Mouse (Mus musculus) layer of hippocampus, postnatal 14 days (tissue): ENCODE measurements around the gene Fry. TPM values are rescaled to one million over a fixed set of nuclear protein-coding genes. Genes with fewer than 3 reads are reported as not detected.

Experiments used
- DNase-seq, 2 experiments: peaks; one replicate each; pipeline ENCODE4 v3.0.0; 2021 to 2022; ENCODE audit warnings: low spot score in 2 of 2, mixed read lengths in 1 of 2
- total RNA-seq, 2 experiments: library from RNA; stranded (reverse); gene quantifications; 2 replicates each; pipeline ENCODE4 v1.2.3; 2021

Gene Fry
- total RNA-seq, 2 experiments from 2014 or later, result 228 to 239 TPM

DNA sequence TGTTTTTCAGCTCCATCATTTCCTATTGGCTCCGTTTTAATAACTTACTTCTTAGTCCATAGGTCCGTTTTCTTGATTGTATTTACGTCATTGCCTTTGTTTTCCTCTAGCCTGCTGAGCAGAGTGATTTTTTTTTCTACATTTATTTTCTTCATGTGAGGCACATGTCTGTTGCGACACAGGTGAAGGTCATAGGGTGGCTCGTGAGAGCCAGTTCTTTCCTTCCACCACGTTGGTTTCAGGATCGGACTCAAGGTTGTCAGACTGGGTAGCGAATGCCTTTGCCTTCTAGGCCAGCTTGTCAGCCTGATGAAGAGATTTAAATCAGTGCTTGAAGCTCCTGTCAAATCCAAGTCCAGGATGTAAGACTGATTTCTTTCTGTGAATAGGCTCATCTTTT, 101.0 kb downstream of the Fry start:
- no peak for DNase-seq

DNA sequence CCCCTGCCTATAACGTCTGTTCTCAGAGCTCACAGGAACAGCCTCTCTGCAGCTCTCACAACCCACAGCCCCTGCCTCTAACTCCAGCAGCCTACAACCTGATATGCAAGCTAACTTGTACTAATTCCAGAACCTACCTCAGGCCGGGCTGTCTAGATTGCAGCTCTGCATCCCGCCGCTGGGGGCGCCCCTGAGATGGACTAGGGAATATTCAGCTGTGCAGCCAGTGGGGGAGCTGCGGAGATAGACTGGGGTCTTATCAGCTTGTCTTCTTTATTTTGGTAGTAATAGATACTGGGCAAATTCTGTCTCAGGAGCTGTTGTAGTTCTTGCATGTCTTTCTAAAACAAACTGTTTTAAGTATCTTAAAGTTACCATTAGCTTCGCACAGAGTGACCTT, 101.9 kb downstream of the Fry start:
- DNase-seq, result no peak

DNA sequence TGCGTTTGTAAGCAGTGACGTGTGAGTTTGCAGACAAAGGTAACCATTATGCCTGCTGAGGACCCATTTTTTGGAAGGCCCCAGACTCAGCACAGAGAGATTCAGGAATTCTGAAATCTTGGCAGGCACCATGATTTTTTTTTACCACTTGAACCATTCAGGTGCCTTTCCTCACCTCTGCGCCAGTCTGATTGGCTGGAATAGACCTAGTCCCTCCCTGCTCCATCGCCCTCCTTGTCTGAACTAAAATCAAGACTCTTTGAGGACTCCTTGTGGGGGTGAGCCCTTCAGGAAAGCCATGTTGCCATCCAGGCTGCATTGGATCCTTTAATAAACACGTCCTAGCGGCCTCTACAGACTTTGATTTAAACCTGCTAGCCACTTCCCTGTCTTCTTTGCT, 103.4 kb downstream of the Fry start:
- DNase-seq, result no peak

DNA sequence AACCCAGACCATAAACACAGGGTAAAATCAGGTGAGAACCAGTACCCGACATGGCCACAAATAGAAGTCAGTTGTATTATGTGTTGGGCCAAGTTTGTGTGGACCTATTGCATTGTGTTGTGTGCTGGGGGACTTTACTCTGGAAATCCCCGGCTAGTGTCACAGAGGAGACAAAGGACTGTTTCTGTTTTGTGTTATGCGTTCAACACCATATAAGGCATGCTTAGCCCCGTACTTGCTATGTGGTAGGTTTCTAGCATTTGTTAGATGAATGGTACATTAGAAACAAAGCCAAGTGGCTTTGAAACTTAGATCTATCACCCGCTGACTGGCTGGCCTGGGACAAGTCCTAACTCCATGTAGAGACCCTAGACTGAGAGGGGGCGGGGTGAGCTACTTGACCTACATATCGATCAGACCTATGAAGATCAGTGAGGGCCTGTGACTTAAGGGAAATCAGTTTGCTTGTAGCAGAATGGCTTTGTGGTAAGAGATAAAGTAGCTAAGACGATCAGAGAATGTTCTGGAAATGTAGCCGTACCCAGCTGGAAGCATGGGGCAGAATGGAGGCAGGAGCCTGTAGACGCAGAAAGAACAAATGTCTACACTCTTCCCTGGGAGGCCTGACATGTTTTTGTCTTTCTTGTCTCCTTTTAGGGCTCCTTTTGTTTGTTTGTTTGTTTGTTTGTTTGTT, 105.2 kb downstream of the Fry start:
- no peak for DNase-seq

GRCm38 (mm10) chr5:150229086-150229485, 110.6 kb downstream of the Fry start:
- DNase-seq, result no peak

DNA sequence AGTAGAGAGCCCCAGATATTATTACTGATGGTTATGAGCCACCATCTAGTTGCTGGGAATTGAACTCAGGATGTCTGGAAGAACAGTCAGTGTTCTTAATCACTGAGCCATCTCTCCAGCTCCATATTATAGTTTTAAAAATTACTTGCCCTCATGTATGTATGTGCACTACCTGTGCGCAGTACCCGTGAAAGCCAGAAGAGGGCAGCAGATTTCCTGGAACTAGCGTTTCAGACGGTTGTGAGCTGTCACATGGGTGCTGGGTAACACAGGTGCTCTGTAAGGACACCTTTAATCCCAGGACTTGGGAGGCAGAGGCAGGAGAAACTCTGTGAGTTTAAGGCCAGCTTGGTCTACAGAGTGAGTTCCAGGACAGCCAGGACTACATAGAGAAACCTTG, 111.3 kb downstream of the Fry start:
- no peak for DNase-seq

GRCm38 (mm10) chr5:150232159-150233150, 114.0 kb downstream of the Fry start:
- no peak for DNase-seq

- peak; percentile 68 to 74 for DNase-seq
Observed at GRCm38 (mm10) chr5:150233154-150233886, 114.9 kb downstream of the Fry start.

DNA sequence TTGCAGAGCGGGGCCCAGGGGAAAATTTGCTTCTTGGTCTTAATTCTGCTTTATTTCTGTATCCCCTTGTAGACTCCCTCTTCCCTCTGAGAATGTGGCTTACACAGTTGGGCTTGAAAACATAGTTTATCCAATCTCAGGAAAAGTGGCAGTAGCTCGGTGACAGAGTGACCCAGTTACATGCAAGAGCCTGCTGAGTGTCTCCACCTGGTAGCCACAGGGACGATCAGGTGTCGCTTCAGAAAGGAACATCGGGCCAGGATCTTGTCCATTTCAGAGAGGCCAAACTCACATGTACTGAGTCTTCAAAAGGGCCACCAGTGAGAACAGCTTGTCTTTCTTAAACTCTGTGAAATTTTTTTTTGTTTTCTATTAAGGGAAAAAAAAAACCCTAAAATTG, 117.5 kb downstream of the Fry start:
- DNase-seq, result no peak

- DNase-seq, result no peak
Observed at GRCm38 (mm10) chr5:150236597-150236996, 118.2 kb downstream of the Fry start.

DNA sequence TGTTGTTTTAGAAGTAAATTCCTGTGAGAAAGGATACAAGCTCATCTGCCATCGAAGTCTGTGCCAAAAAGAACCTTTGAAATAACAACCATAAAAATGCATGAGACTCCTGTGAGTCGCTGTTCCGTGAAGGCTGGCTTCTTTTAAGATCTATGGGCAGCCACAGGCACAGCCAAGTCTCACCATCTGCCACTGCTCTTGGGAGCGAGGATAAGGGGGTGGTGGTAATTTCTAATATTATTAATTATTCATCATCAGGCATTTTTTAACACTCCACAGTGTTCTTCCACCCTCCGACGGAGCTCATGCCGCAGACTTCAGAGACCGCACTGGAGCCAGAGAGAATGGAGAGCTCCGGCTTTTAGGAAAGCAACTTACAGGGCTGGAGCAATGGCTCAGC, 123.2 kb downstream of the Fry start:
- no peak for DNase-seq

DNA sequence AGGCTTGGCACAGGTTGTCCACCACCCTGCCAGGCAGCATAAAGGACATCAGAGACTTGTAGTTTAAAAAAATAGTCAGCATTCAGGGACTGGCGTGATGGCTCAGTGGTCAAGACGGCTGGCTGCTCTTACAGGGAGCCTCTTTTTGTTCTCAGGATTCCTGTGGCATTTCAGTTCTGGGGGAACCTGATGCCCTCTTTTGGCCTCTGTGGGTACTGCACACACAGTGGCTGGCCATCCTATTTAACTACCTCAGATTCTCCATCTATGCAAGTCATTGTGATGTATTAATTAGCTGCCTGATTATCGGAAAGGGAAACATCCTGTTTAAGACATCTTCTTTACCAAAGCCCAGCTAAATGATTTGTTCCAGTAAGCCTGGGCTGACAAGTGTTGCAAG, 128.3 kb downstream of the Fry start:
- DNase-seq, result no peak

GRCm38 (mm10) chr5:150257764-150258163, 139.3 kb downstream of the Fry start:
- no peak for DNase-seq

DNA sequence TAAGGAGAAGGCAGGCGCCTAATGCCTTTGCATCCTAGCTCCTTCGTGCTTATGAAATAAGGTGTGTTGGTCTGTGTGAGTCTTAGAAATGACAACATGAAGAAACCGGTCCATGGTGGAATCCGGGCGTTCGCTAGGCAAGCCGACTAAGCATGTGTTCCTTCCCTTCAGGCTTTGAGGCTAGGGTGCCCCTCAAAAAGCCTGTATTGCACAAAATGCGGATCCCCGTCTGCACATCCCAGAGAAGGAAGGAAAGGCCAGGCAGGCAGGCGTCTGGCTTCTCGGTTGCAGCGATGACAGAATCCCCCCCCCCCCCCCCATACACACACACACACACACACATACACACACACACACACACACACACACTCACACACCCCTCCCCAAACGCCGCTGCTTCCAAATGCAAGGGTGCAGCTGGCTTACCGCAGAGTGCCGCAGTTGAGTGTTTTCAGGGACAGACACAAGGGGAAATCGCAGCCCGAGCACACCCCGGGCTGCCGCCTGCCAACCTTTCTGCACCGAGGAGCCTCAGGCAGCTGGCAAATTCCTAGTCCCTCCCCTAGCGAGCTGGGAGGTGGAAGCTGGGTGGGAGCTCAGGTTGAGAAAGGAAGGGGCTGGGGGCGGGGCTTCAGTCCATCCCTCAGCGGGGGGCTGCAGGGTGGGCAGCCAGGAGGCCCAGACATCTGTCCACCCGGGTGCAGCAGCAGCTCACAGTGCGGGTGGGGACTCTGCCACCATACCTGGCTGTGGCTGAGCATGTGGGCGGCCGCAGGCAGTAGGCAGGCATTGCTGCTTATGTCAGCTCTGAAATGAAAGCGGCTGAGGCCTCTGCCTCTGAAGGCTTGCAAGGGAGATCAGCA, 141.0 kb downstream of the Fry start:
- DNase-seq, result peak; percentile 80 to 81

DNA sequence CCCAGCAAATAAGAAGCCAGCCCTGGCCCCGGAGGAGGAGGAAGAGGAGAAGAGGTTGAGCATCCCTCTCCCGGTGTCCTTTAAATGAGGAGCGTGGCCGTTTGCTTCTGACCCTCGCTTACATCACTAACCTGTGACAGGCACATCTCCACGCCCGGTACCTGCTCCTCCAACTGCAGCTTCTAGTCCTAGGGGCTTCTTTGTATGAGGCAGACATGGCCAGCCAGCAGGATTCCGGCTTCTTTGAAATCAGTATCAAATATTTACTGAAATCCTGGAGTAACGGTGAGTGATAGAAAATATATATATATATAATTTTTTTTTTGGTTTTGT, 141.6 kb downstream of the Fry start:
- DNase-seq, result no peak

- no peak for DNase-seq
Observed at GRCm38 (mm10) chr5:150261361-150261760, 142.9 kb downstream of the Fry start.

- peak in 1 of 2 experiments; percentile 43 for DNase-seq
Observed at GRCm38 (mm10) chr5:150262046-150262716, 143.7 kb downstream of the Fry start.

- DNase-seq, result no peak
Observed at GRCm38 (mm10) chr5:150262717-150263103, 144.3 kb downstream of the Fry start.

DNA sequence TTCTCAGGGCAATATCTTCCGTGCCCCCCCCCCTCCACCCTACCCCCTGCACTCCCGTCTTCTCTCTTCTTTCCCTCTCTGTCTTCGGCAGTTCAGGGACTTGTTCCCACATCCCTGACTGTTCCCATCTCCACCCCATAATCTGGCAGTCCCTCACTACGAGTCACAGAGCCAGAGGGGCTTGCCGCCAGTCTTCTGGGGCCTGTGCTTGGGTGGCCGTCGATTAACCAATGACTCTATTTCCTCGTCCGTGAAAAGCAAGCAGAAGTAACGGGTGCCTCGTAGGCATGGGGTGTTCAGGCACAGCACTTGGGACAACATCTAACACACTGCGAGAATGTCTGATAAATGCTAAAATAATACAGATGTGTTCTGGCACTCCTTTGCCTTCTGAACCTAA, 144.7 kb downstream of the Fry start:
- no peak for DNase-seq

- no peak for DNase-seq
Observed at GRCm38 (mm10) chr5:150263656-150264055, 145.2 kb downstream of the Fry start.
